Mouse (Mus musculus): ENCODE results near the gene Vil1.

DNA sequence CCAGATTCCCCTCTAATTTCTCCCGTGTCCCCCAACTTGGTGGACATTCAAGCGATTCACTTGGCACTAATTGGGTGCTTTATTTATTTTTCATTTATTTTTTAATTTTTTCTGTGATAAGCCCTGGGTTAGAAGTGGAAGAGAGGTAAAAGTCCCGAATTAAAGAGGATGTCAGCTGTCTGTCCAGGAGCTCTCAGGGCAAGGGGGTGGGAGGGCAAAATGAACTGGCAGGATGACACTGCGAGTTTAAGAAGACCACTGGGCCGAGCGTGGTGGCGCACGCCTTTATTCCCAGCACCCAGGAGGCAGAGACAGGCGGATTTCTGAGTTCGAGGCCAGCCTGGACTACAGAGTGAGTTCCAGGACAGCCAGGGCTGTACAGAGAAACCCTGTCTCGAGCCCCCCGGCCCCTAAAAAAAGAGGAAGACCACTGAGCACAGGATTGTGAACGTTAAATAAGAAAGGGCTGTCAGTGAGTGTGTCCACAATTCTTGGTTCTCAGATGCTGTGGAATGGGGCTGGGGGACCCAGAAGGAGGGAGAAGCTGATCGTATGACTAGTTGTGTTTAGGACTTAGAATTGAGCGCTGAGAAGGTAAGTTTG, 21.7 kb upstream of the Vil1 start:
- TF ChIP-seq TAL1 (IDR thresholded peaks at IDR 0.05; ENCODE audit: low read length) (no peak), GATA1 (IDR thresholded peaks at IDR 0.05; ENCODE audit: low read length) (no peak)

All from erythroblast, embryonic 14.5 days (primary cell).